Mouse (Mus musculus): ENCODE data around the gene Ndufs5. TPM values are rescaled to one million over a fixed set of nuclear protein-coding genes. Genes with fewer than 3 reads are reported as not detected.

Ndufs5 gene
- polyA plus RNA-seq, 1 experiment from 2014 or later: 408 TPM

- Histone ChIP-seq H3K27me3 (replicated peaks; ENCODE audit: control insufficient read depth, insufficient read depth, low read length) (no peaks in the 10 kb centered on the region), H3K9ac (ENCODE audit: low read depth, low read length) (no peak overlapping the region), H3K9me3 (ENCODE audit: control insufficient read depth, low read length) (no peaks in the 10 kb centered on the region), H3K36me3 (ENCODE audit: control insufficient read depth, insufficient read depth, low read length) (no peaks in the 10 kb centered on the region), H3K27ac (replicated peaks; ENCODE audit: low read depth, low read length) (no peak overlapping the region), H3K4me1 (ENCODE audit: control insufficient read depth, insufficient read depth, low read length) (peaks cover 29% of the 10 kb centered on the region), H3K4me2 (ENCODE audit: low read depth, low read length) (no peak overlapping the region), H3K4me3 (ENCODE audit: low read depth, low read length) (no peak overlapping the region)
- WGBS: 81% methylated on average over 1 of the region's 1 CpGs
- ATAC-seq (ENCODE audit: low read depth) (no peak), DNase-seq (ENCODE audit: low spot score) (no peak)
These were observed 51.5 kb downstream of the Ndufs5 start for GRCm38 (mm10) chr4:123666517-123666916.

- DNase-seq (ENCODE audit: low spot score) (no peak), ATAC-seq (ENCODE audit: low read depth) (no peak)
- WGBS: 36% methylated on average over 11 of the region's 11 CpGs
- H3K4me3 ChIP-seq (ENCODE audit: low read depth, low read length): peak overlapping the region; percentile 99
- H3K27ac ChIP-seq (replicated peaks; ENCODE audit: low read depth, low read length): peak overlapping the region; percentile 97
- H3K27me3 ChIP-seq (replicated peaks; ENCODE audit: control insufficient read depth, insufficient read depth, low read length): no peaks in the 10 kb centered on the region
- peak overlapping the region; percentile 58 for H3K4me2 ChIP-seq (ENCODE audit: low read depth, low read length)
- H3K9me3 ChIP-seq (ENCODE audit: control insufficient read depth, low read length): no peaks in the 10 kb centered on the region
- H3K36me3 ChIP-seq (ENCODE audit: control insufficient read depth, insufficient read depth, low read length): no peaks in the 10 kb centered on the region
- peak overlapping the region; percentile 98 for H3K9ac ChIP-seq (ENCODE audit: low read depth, low read length)
- H3K4me1 ChIP-seq (ENCODE audit: control insufficient read depth, insufficient read depth, low read length): peaks cover 33% of the 10 kb centered on the region
These were observed 52.2 kb downstream of the Ndufs5 start for GRCm38 (mm10) chr4:123665681-123666278.

GRCm38 (mm10) chr4:123664951-123665661, 52.9 kb downstream of the Ndufs5 start:
- Histone ChIP-seq H3K4me1 (ENCODE audit: control insufficient read depth, insufficient read depth, low read length) (peaks cover 33% of the 10 kb centered on the region), H3K27me3 (replicated peaks; ENCODE audit: control insufficient read depth, insufficient read depth, low read length) (no peaks in the 10 kb centered on the region), H3K4me3 (ENCODE audit: low read depth, low read length) (peak overlapping the region; percentile 99), H3K36me3 (ENCODE audit: control insufficient read depth, insufficient read depth, low read length) (no peaks in the 10 kb centered on the region), H3K9ac (ENCODE audit: low read depth, low read length) (peak overlapping the region; percentile 98), H3K27ac (replicated peaks; ENCODE audit: low read depth, low read length) (peak overlapping the region; percentile 97), H3K4me2 (ENCODE audit: low read depth, low read length) (peak overlapping the region; percentile 58), H3K9me3 (ENCODE audit: control insufficient read depth, low read length) (no peaks in the 10 kb centered on the region)
- WGBS: under 1% methylated on average over 35 of the region's 58 CpGs
- peak; percentile 3; the same call in 1 of the 2 replicates for ATAC-seq (ENCODE audit: low read depth)
- DNase-seq (ENCODE audit: low spot score): peak; percentile 53

- Histone ChIP-seq H3K4me3 (ENCODE audit: low read depth, low read length) (peak overlapping the region; percentile 99), H3K4me2 (ENCODE audit: low read depth, low read length) (peak overlapping the region; percentile 58), H3K27ac (replicated peaks; ENCODE audit: low read depth, low read length) (peak overlapping the region; percentile 97), H3K27me3 (replicated peaks; ENCODE audit: control insufficient read depth, insufficient read depth, low read length) (no peaks in the 10 kb centered on the region), H3K9ac (ENCODE audit: low read depth, low read length) (peak overlapping the region; percentile 98), H3K36me3 (ENCODE audit: control insufficient read depth, insufficient read depth, low read length) (no peaks in the 10 kb centered on the region), H3K9me3 (ENCODE audit: control insufficient read depth, low read length) (no peaks in the 10 kb centered on the region), H3K4me1 (ENCODE audit: control insufficient read depth, insufficient read depth, low read length) (peaks cover 33% of the 10 kb centered on the region)
- under 1% methylated on average over 33 of the region's 125 CpGs for WGBS
- ATAC-seq (ENCODE audit: low read depth): peak; percentile 81
- peak; percentile 78 for DNase-seq (ENCODE audit: low spot score)
These were observed 53.7 kb downstream of the Ndufs5 start for GRCm38 (mm10) chr4:123664021-123664950.

- Histone ChIP-seq H3K4me3 (ENCODE audit: low read depth, low read length) (peak overlapping the region; percentile 99), H3K27me3 (replicated peaks; ENCODE audit: control insufficient read depth, insufficient read depth, low read length) (no peaks in the 10 kb centered on the region), H3K27ac (replicated peaks; ENCODE audit: low read depth, low read length) (peak overlapping the region; percentile 97), H3K9me3 (ENCODE audit: control insufficient read depth, low read length) (no peaks in the 10 kb centered on the region), H3K4me1 (ENCODE audit: control insufficient read depth, insufficient read depth, low read length) (peaks cover 33% of the 10 kb centered on the region), H3K36me3 (ENCODE audit: control insufficient read depth, insufficient read depth, low read length) (no peaks in the 10 kb centered on the region), H3K9ac (ENCODE audit: low read depth, low read length) (peak overlapping the region; percentile 98), H3K4me2 (ENCODE audit: low read depth, low read length) (peak overlapping the region; percentile 58)
- under 1% methylated on average over 12 of the region's 12 CpGs for WGBS
- DNase-seq (ENCODE audit: low spot score): peak; percentile 79
- no peak for ATAC-seq (ENCODE audit: low read depth)
These were observed 54.4 kb downstream of the Ndufs5 start for GRCm38 (mm10) chr4:123663688-123663965.

- Histone ChIP-seq H3K36me3 (ENCODE audit: control insufficient read depth, insufficient read depth, low read length) (no peaks in the 10 kb centered on the region), H3K27me3 (replicated peaks; ENCODE audit: control insufficient read depth, insufficient read depth, low read length) (no peaks in the 10 kb centered on the region), H3K4me2 (ENCODE audit: low read depth, low read length) (peak overlapping the region; percentile 58), H3K4me3 (ENCODE audit: low read depth, low read length) (peak overlapping the region; percentile 99), H3K27ac (replicated peaks; ENCODE audit: low read depth, low read length) (peak overlapping the region; percentile 97), H3K4me1 (ENCODE audit: control insufficient read depth, insufficient read depth, low read length) (peaks cover 33% of the 10 kb centered on the region), H3K9me3 (ENCODE audit: control insufficient read depth, low read length) (no peaks in the 10 kb centered on the region), H3K9ac (ENCODE audit: low read depth, low read length) (peak overlapping the region; percentile 98)
- 1% methylated on average over 15 of the region's 15 CpGs for WGBS
- no peak for ATAC-seq (ENCODE audit: low read depth)
- DNase-seq (ENCODE audit: low spot score): no peak
These were observed 54.9 kb downstream of the Ndufs5 start for GRCm38 (mm10) chr4:123662914-123663687.

Data from embryonic facial prominence, embryonic 14.5 days (tissue).